Mouse (Mus musculus): ENCODE results near the gene Acsm4. TPM values are rescaled to one million over a fixed set of nuclear protein-coding genes. Genes with fewer than 3 reads are reported as not detected.

The Acsm4 gene
- polyA plus RNA-seq (2016; fragmentation: Nextera tagmentation; extraction: Ambion mirVana), result not detected in 2 replicates

GRCm38 (mm10) chr7:119689726-119690125 lies at the start of gene Acsm4:
Gene Acsm4 (plus strand): TSS chr7:119690026.
- 78% methylated on average over 5 of the region's 5 CpGs for WGBS
- no peak for DNase-seq (ENCODE audit: low spot score)
- H3K27ac ChIP-seq, result no peak within 1 kb of the TSS
- no peaks in the 10 kb centered on the region for H3K4me1 ChIP-seq (replicated peaks)
- H3K9me3 ChIP-seq, result no peaks in the 10 kb centered on the region
- no peaks in the 10 kb centered on the region for H3K36me3 ChIP-seq
- H3K4me3 ChIP-seq, result no peak within 1 kb of the TSS
- no peaks in the 10 kb centered on the region for H3K27me3 ChIP-seq (ENCODE audit: insufficient read depth, poor library complexity, severe bottlenecking)

GRCm38 (mm10) chr7:119642307-119642706 lies 47.5 kb upstream of the Acsm4 start:
- H3K4me3 ChIP-seq, result no peak overlapping the region
- H3K27me3 ChIP-seq (ENCODE audit: insufficient read depth, poor library complexity, severe bottlenecking), result no peaks in the 10 kb centered on the region
- H3K4me1 ChIP-seq (replicated peaks), result no peaks in the 10 kb centered on the region
- WGBS, result 83% methylated on average over 5 of the region's 5 CpGs
- H3K27ac ChIP-seq, result no peak overlapping the region
- DNase-seq (ENCODE audit: low spot score), result no peak
- no peaks in the 10 kb centered on the region for H3K9me3 ChIP-seq
- H3K36me3 ChIP-seq, result no peaks in the 10 kb centered on the region

GRCm38 (mm10) chr7:119667893-119668292 lies 21.9 kb upstream of the Acsm4 start:
- Histone ChIP-seq H3K4me1 (replicated peaks) (no peaks in the 10 kb centered on the region), H3K27me3 (ENCODE audit: insufficient read depth, poor library complexity, severe bottlenecking) (no peaks in the 10 kb centered on the region), H3K27ac (no peak overlapping the region), H3K4me3 (no peak overlapping the region), H3K36me3 (no peaks in the 10 kb centered on the region), H3K9me3 (no peaks in the 10 kb centered on the region)
- WGBS, result 93% methylated on average over 3 of the region's 3 CpGs
- no peak for DNase-seq (ENCODE audit: low spot score)

- Histone ChIP-seq H3K27me3 (ENCODE audit: insufficient read depth, poor library complexity, severe bottlenecking) (no peaks in the 10 kb centered on the region), H3K36me3 (no peaks in the 10 kb centered on the region), H3K4me3 (no peak overlapping the region), H3K27ac (no peak overlapping the region), H3K4me1 (replicated peaks) (no peaks in the 10 kb centered on the region), H3K9me3 (no peaks in the 10 kb centered on the region)
- 83% methylated on average over 5 of the region's 5 CpGs for WGBS
- no peak for DNase-seq (ENCODE audit: low spot score)
These were observed 19.4 kb upstream of the Acsm4 start for GRCm38 (mm10) chr7:119670395-119670794.

GRCm38 (mm10) chr7:119670925-119671324 lies 18.9 kb upstream of the Acsm4 start:
- DNase-seq (ENCODE audit: low spot score), result peak; percentile 6
- no peaks in the 10 kb centered on the region for H3K27me3 ChIP-seq (ENCODE audit: insufficient read depth, poor library complexity, severe bottlenecking)
- no peak overlapping the region for H3K27ac ChIP-seq
- H3K36me3 ChIP-seq, result no peaks in the 10 kb centered on the region
- no peak overlapping the region for H3K4me3 ChIP-seq
- no peaks in the 10 kb centered on the region for H3K9me3 ChIP-seq
- WGBS, result 50% methylated on average over 6 of the region's 6 CpGs
- H3K4me1 ChIP-seq (replicated peaks), result no peaks in the 10 kb centered on the region

GRCm38 (mm10) chr7:119673465-119673864 lies 16.4 kb upstream of the Acsm4 start:
- peak; percentile 52 for DNase-seq (ENCODE audit: low spot score)
- no peak overlapping the region for H3K4me3 ChIP-seq
- no peaks in the 10 kb centered on the region for H3K9me3 ChIP-seq
- 19% methylated on average over 6 of the region's 6 CpGs for WGBS
- no peaks in the 10 kb centered on the region for H3K4me1 ChIP-seq (replicated peaks)
- no peak overlapping the region for H3K27ac ChIP-seq
- no peaks in the 10 kb centered on the region for H3K36me3 ChIP-seq
- no peaks in the 10 kb centered on the region for H3K27me3 ChIP-seq (ENCODE audit: insufficient read depth, poor library complexity, severe bottlenecking)

- H3K27me3 ChIP-seq (ENCODE audit: insufficient read depth, poor library complexity, severe bottlenecking), result no peaks in the 10 kb centered on the region
- H3K4me1 ChIP-seq (replicated peaks), result no peaks in the 10 kb centered on the region
- H3K9me3 ChIP-seq, result no peaks in the 10 kb centered on the region
- WGBS, result 77% methylated on average over 8 of the region's 8 CpGs
- no peak for DNase-seq (ENCODE audit: low spot score)
- H3K27ac ChIP-seq, result no peak overlapping the region
- H3K36me3 ChIP-seq, result no peaks in the 10 kb centered on the region
- H3K4me3 ChIP-seq, result no peak overlapping the region
These were observed 9.7 kb upstream of the Acsm4 start for GRCm38 (mm10) chr7:119680107-119680506.

GRCm38 (mm10) chr7:119682699-119683098 lies 7.1 kb upstream of the Acsm4 start:
- no peak overlapping the region for H3K27ac ChIP-seq
- 81% methylated on average over 4 of the region's 4 CpGs for WGBS
- no peaks in the 10 kb centered on the region for H3K36me3 ChIP-seq
- H3K4me1 ChIP-seq (replicated peaks), result no peaks in the 10 kb centered on the region
- H3K4me3 ChIP-seq, result no peak overlapping the region
- no peaks in the 10 kb centered on the region for H3K27me3 ChIP-seq (ENCODE audit: insufficient read depth, poor library complexity, severe bottlenecking)
- H3K9me3 ChIP-seq, result no peaks in the 10 kb centered on the region
- no peak for DNase-seq (ENCODE audit: low spot score)

- 86% methylated on average over 4 of the region's 4 CpGs for WGBS
These were observed 2.5 kb downstream of the Acsm4 start for GRCm38 (mm10) chr7:119692302-119692701.

GRCm38 (mm10) chr7:119694926-119695325 lies 5.1 kb downstream of the Acsm4 start:
- DNase-seq (ENCODE audit: low spot score), result no peak
- H3K9me3 ChIP-seq, result no peaks in the 10 kb centered on the region
- 84% methylated on average over 1 of the region's 1 CpGs for WGBS

More at GRCm38 (mm10) chr7:119692302-119692701, 2.5 kb downstream of the Acsm4 start:
- Histone ChIP-seq H3K4me1 (replicated peaks) (no peaks in the 10 kb centered on the region), H3K27ac (no peak overlapping the region), H3K9me3 (no peaks in the 10 kb centered on the region), H3K27me3 (ENCODE audit: insufficient read depth, poor library complexity, severe bottlenecking) (no peaks in the 10 kb centered on the region), H3K36me3 (no peaks in the 10 kb centered on the region), H3K4me3 (no peak overlapping the region)
- no peak for DNase-seq (ENCODE audit: low spot score)

GRCm38 (mm10) chr7:119714111-119714510 lies 24.3 kb downstream of the Acsm4 start:
- DNase-seq (ENCODE audit: low spot score), result no peak
- Histone ChIP-seq H3K27ac (no peak overlapping the region), H3K4me1 (replicated peaks) (no peaks in the 10 kb centered on the region), H3K36me3 (peaks cover 46% of the 10 kb centered on the region), H3K27me3 (ENCODE audit: insufficient read depth, poor library complexity, severe bottlenecking) (no peaks in the 10 kb centered on the region), H3K9me3 (no peaks in the 10 kb centered on the region), H3K4me3 (no peak overlapping the region)
- 90% methylated on average over 7 of the region's 7 CpGs for WGBS

More at GRCm38 (mm10) chr7:119694926-119695325, 5.1 kb downstream of the Acsm4 start:
- Histone ChIP-seq H3K4me3 (no peak overlapping the region), H3K27ac (no peak overlapping the region), H3K27me3 (ENCODE audit: insufficient read depth, poor library complexity, severe bottlenecking) (no peaks in the 10 kb centered on the region), H3K4me1 (replicated peaks) (no peaks in the 10 kb centered on the region), H3K36me3 (no peaks in the 10 kb centered on the region)

GRCm38 (mm10) chr7:119720253-119720946 lies 30.6 kb downstream of the Acsm4 start, which contains the start of gene Thumpd1:
Gene Thumpd1 (minus strand): TSS chr7:119720798.
- no peaks in the 10 kb centered on the region for H3K9me3 ChIP-seq
- peak within 1 kb of the TSS; percentile 93 for H3K27ac ChIP-seq
- peaks cover 8% of the 10 kb centered on the region for H3K4me1 ChIP-seq (replicated peaks)
- peaks cover 38% of the 10 kb centered on the region for H3K36me3 ChIP-seq
- H3K27me3 ChIP-seq (ENCODE audit: insufficient read depth, poor library complexity, severe bottlenecking), result no peaks in the 10 kb centered on the region
- WGBS, result under 1% methylated on average over 60 of the region's 60 CpGs
- peak within 1 kb of the TSS; percentile 93 for H3K4me3 ChIP-seq
- DNase-seq (ENCODE audit: low spot score), result peak; percentile 93

GRCm38 (mm10) chr7:119720947-119721310 lies 31.1 kb downstream of the Acsm4 start:
- peak overlapping the region; percentile 93 for H3K4me3 ChIP-seq
- WGBS, result 19% methylated on average over 8 of the region's 8 CpGs
- no peaks in the 10 kb centered on the region for H3K9me3 ChIP-seq
- peak overlapping the region; percentile 93 for H3K27ac ChIP-seq
- H3K27me3 ChIP-seq (ENCODE audit: insufficient read depth, poor library complexity, severe bottlenecking), result no peaks in the 10 kb centered on the region
- DNase-seq (ENCODE audit: low spot score), result no peak
- H3K36me3 ChIP-seq, result peaks cover 33% of the 10 kb centered on the region
- H3K4me1 ChIP-seq (replicated peaks), result peaks cover 8% of the 10 kb centered on the region
